Mouse (Mus musculus): ENCODE measurements at regions not wholly inside any gene's neighbourhood (a gene's known extent, or its start where the extent isn't known, plus 50 kb on each side); places are given as distances from the start of the nearest gene placed in this dataset.
A peak's percentile ranks its signal among the peaks of the same experiment; 100 is the strongest.

DNA sequence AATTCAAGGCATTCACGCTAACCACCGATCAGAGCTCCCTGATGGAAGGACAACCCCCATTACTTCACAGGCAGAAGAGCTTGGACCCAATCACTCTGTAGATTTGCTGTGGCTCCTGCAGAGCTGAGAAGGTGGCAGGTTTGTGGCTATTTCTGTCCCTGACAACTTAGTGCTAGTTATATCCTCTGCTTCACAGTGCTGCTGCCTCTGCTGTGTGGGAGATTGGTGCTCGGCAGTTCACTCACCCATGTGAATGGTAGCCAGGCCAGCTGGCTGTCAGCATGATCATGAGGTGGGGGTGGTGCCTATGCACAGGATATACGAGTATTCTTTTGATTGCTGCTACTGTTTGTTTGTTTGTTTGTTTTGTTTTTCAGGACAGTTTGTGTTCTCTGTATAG lies 113.9 kb downstream of the Gm10131 start:
- 54% methylated on average over 4 of the region's 4 CpGs for WGBS
- Histone ChIP-seq H3K4me3 (replicated peaks; ENCODE audit: extremely low read depth, low read depth, low read length) (no peak overlapping the region), H3K4me1 (ENCODE audit: control insufficient read depth, insufficient read depth, low read length) (peaks cover 8% of the 10 kb centered on the region; the same call in 1 of the 2 replicates)
- no peak for DNase-seq
- TF ChIP-seq POLR2A (IDR thresholded peaks at IDR 0.05; ENCODE audit: borderline replicate concordance, extremely low read depth, low read depth, low read length) (no peak), CTCF (IDR thresholded peaks at IDR 0.05; ENCODE audit: insufficient read depth, low read length) (no peak)

DNA sequence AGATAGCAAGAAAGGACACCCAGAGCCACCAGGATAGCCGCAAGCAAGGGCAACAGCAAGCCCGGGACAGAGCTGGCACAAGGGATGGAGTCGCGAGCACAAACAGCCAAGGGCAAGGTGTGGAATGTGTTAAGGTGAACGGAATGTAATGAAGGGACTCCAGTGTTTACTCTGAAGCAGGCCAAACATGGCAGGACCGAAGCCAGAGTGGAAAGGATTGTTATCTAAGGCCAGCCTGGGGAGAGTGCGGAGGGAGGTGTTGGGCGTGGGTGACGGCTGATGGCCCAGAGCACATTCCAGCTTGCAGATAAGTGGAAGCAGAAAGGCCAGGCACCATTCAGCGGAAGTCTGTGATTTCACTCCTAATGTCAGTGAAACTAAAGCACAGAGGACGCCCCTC lies 118.6 kb downstream of the Gm10131 start:
- H3K4me3 ChIP-seq (replicated peaks; ENCODE audit: extremely low read depth, low read depth, low read length) = no peak overlapping the region
- 22% methylated on average over 11 of the region's 11 CpGs for WGBS
- no peak; the same call in 1 of the 2 replicates for TF ChIP-seq POLR2A (IDR thresholded peaks at IDR 0.05; ENCODE audit: borderline replicate concordance, extremely low read depth, low read depth, low read length)
- TF ChIP-seq CTCF (IDR thresholded peaks at IDR 0.05; ENCODE audit: insufficient read depth, low read length) = no peak
- H3K4me1 ChIP-seq (ENCODE audit: control insufficient read depth, insufficient read depth, low read length) = peaks cover 8% of the 10 kb centered on the region; the same call in 1 of the 2 replicates
- DNase-seq = peak; percentile 68

GRCm38 (mm10) chr8:33991917-33992875 lies 119.3 kb downstream of the Gm10131 start:
- TF ChIP-seq CTCF (IDR thresholded peaks at IDR 0.05; ENCODE audit: insufficient read depth, low read length) = no peak
- no peak for TF ChIP-seq POLR2A (IDR thresholded peaks at IDR 0.05; ENCODE audit: borderline replicate concordance, extremely low read depth, low read depth, low read length)

DNA sequence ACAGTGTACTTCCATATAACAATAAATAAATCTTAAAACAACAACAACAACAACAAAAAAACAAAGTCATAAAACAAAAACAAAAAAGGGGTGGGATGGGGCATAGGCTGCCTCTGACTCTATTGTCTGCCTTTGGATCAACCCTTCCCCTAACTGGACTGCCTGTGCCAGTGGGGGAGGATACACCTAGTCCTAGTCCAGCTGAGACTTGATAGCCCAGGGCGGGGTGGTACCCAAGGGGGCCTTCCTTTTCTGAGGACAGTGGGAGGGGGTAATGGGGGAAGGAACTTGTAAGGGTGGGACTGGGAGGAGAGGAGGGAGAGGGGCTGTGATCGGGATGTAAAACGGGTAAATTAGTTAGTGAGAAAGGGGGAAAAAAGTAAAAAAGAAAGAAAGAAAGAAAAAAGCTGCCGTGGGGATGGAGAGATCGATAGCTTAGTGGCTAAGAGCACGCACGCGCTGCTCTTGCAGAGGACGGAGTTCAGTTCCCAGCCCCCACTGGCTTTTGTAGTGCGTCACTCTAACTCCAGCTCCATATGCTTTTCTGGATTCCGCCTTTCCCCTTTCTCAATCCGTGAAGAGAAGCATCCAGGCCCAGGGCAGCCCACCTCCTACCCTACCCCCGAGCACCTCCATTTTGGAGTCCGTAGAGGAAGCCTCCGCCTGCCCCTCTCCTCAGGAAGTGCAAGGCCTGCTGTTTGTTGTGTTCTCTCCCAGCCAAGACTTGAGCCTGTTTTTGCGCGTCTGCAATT lies 120.2 kb downstream of the Gm10131 start:
- TF ChIP-seq POLR2A (IDR thresholded peaks at IDR 0.05; ENCODE audit: borderline replicate concordance, extremely low read depth, low read depth, low read length) = no peak; the same call in 1 of the 2 replicates
- TF ChIP-seq CTCF (IDR thresholded peaks at IDR 0.05; ENCODE audit: insufficient read depth, low read length) = no peak
- WGBS = 67% methylated on average over 17 of the region's 17 CpGs
- H3K4me3 ChIP-seq (replicated peaks; ENCODE audit: extremely low read depth, low read depth, low read length) = no peak overlapping the region
- peaks cover 8% of the 10 kb centered on the region; the same call in 1 of the 2 replicates for H3K4me1 ChIP-seq (ENCODE audit: control insufficient read depth, insufficient read depth, low read length)
- DNase-seq = no peak

More at GRCm38 (mm10) chr8:33991917-33992875, 119.3 kb downstream of the Gm10131 start:
- Histone ChIP-seq H3K4me1 (ENCODE audit: control insufficient read depth, insufficient read depth, low read length) (peaks cover 8% of the 10 kb centered on the region; the same call in 1 of the 2 replicates), H3K4me3 (replicated peaks; ENCODE audit: extremely low read depth, low read depth, low read length) (no peak overlapping the region)
- 69% methylated on average over 12 of the region's 12 CpGs for WGBS
- no peak for DNase-seq

- no peak for DNase-seq
- WGBS = 66% methylated on average over 9 of the region's 9 CpGs
- peaks cover 8% of the 10 kb centered on the region; the same call in 1 of the 2 replicates for H3K4me1 ChIP-seq (ENCODE audit: control insufficient read depth, insufficient read depth, low read length)
- no peak for TF ChIP-seq POLR2A (IDR thresholded peaks at IDR 0.05; ENCODE audit: borderline replicate concordance, extremely low read depth, low read depth, low read length)
- no peak for TF ChIP-seq CTCF (IDR thresholded peaks at IDR 0.05; ENCODE audit: insufficient read depth, low read length)
- no peak overlapping the region for H3K4me3 ChIP-seq (replicated peaks; ENCODE audit: extremely low read depth, low read depth, low read length)
Measured at GRCm38 (mm10) chr8:33990039-33990438, 121.5 kb downstream of the Gm10131 start.

DNA sequence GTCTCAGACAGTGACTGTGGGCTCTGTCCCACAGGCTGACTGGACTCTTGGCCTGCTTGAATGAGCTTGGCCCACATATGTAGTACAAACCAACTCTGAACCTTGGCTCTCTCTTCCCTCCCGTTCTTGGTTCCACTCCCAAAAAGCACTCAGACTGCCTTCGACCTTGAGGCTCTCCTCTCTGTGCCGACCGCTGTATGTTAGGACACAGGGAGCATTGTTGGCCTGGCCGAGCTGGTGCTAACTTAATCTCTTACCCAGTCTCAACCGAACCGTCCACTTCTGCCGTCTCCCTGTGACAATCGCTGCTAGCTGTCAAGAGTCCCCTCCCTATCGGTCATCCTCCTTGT lies 123.8 kb downstream of the Gm10131 start:
- TF ChIP-seq POLR2A (IDR thresholded peaks at IDR 0.05; ENCODE audit: borderline replicate concordance, extremely low read depth, low read depth, low read length) = no peak
- no peak for TF ChIP-seq CTCF (IDR thresholded peaks at IDR 0.05; ENCODE audit: insufficient read depth, low read length)
- peaks cover under 1% of the 10 kb centered on the region; the same call in 1 of the 2 replicates for H3K4me1 ChIP-seq (ENCODE audit: control insufficient read depth, insufficient read depth, low read length)
- WGBS = 50% methylated on average over 10 of the region's 10 CpGs
- no peak for DNase-seq
- H3K4me3 ChIP-seq (replicated peaks; ENCODE audit: extremely low read depth, low read depth, low read length) = no peak overlapping the region

DNA sequence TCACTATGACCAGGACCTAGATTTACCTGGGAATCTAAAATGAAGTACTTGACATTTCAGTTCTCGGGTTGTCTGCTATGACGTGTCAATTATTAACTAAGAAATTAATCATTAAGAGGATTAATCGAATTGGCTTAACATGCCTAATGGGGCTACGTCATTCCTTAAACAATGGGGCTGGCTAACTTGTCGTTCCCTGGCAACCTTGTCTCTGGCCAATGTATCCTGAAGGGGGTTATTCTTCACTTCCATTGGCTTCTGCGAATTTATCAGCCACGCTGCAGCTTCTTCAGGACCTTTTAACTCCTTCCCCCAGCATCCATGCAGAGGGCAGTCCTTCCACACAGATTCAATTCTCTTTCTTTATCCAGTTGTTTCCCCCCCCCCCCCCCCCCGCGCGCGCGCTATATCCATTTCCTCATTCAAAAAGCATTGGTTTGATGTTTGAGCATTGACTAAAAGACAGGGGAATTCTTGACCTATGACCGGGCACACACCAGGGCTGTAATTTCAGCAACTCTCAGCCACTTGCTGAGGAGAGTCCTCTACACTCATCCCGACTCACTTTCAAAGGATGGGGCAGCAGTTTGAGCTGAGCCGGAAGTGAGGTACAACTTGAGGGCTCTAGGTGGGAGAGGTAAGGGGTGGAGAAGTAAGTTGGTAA lies 124.3 kb downstream of the Gm10131 start:
- TF ChIP-seq CTCF (IDR thresholded peaks at IDR 0.05; ENCODE audit: insufficient read depth, low read length) (no peak), POLR2A (IDR thresholded peaks at IDR 0.05; ENCODE audit: borderline replicate concordance, extremely low read depth, low read depth, low read length) (no peak)
- Histone ChIP-seq H3K4me1 (ENCODE audit: control insufficient read depth, insufficient read depth, low read length) (no peaks in the 10 kb centered on the region), H3K4me3 (replicated peaks; ENCODE audit: extremely low read depth, low read depth, low read length) (no peak overlapping the region)
- DNase-seq = no peak
- WGBS = 74% methylated on average over 15 of the region's 15 CpGs

DNA sequence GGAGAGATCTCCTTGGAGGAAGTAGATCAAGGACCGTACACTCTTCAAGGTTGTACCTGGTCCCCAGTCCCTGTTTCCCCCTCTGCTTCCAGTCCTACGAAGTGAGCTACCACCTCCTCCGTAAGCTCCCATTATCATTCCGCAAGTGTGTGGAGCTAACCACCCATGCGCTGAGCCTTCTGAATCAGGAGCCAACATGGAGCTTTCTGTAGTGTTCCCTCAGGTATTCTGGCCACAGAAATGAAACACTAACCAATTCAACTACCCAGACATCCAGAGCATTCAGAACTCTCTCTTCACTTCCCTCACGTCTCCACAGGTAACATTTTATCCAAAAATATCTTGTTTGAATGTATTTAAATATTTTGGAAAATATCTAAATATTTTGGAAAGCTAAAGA lies 124.9 kb downstream of the Gm10131 start:
- DNase-seq = no peak
- 88% methylated on average over 6 of the region's 6 CpGs for WGBS
- no peak for TF ChIP-seq CTCF (IDR thresholded peaks at IDR 0.05; ENCODE audit: insufficient read depth, low read length)
- no peak for TF ChIP-seq POLR2A (IDR thresholded peaks at IDR 0.05; ENCODE audit: borderline replicate concordance, extremely low read depth, low read depth, low read length)
- no peaks in the 10 kb centered on the region for H3K4me1 ChIP-seq (ENCODE audit: control insufficient read depth, insufficient read depth, low read length)
- H3K4me3 ChIP-seq (replicated peaks; ENCODE audit: extremely low read depth, low read depth, low read length) = no peak overlapping the region

- WGBS = 66% methylated on average over 11 of the region's 11 CpGs
Measured at GRCm38 (mm10) chr8:33985430-33985977, 126.0 kb downstream of the Gm10131 start.

More at GRCm38 (mm10) chr8:33985430-33985977, 126.0 kb downstream of the Gm10131 start:
- TF ChIP-seq POLR2A (IDR thresholded peaks at IDR 0.05; ENCODE audit: borderline replicate concordance, extremely low read depth, low read depth, low read length) = no peak
- TF ChIP-seq CTCF (IDR thresholded peaks at IDR 0.05; ENCODE audit: insufficient read depth, low read length) = no peak
- DNase-seq = no peak
- Histone ChIP-seq H3K4me3 (replicated peaks; ENCODE audit: extremely low read depth, low read depth, low read length) (no peak overlapping the region), H3K4me1 (ENCODE audit: control insufficient read depth, insufficient read depth, low read length) (no peaks in the 10 kb centered on the region)

Data from lung, adult 2 months (tissue).